Comparison of ENCODE assay signal across 8 mouse cellular contexts in the genomic region with DNA sequence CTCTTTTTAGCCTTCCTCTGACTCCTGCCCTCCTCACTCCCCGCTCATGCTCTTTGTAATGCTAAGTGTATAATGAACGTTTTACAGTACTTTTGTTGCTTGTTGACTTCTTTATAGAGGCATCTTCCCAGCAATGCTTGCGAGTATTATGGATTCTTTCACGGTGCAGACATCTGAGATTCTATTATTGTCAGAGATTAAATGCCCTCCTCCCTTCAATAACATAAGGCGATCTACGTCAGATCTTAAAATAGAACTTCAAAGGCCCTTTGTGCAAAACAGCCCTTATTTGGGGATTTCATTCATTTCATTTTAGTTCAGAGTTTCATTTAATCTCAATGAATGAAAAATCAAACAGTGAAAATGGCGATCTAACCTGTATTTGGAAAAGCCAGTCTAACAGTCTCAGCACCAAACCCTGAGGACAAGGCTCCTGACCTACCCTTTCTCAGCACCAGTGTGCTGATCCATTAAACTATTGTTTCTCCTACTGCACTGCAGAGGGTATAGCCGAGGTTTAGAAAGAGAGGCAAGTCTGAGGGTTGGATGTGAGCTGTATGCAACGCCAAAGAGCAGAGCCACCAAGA.
DNase-seq lines count a peak whose midpoint lies in the region; ATAC-seq and TF ChIP-seq lines count a peak whose summit lies in the region.

No protein-coding gene starts in this region.

- peak overlapping the region; percentile 55 for H3K4me2 ChIP-seq in hindbrain, embryonic 13.5 days

- H3K4me1 ChIP-seq in cortical plate, adult 2 months (ENCODE audit: control insufficient read depth, insufficient read depth, low read length) = peaks cover 3% of the 10 kb centered on the region; the same call in 1 of the 2 replicates
- H3K4me1 ChIP-seq in hindbrain, embryonic 13.5 days (replicated peaks) = peaks cover 14% of the 10 kb centered on the region
- H3K4me1 ChIP-seq in midbrain, embryonic 10.5 days = peaks cover 15% of the 10 kb centered on the region

- TF ChIP-seq CTCF in cortical plate, adult 2 months (IDR thresholded peaks at IDR 0.05; ENCODE audit: extremely low read depth, insufficient read depth, low read length) = no peak

- H3K9me3 ChIP-seq in hindbrain, embryonic 13.5 days = no peaks in the 10 kb centered on the region
- no peaks in the 10 kb centered on the region for H3K9me3 ChIP-seq in midbrain, embryonic 10.5 days (replicated peaks)

- TF ChIP-seq POLR2A in cortical plate, adult 2 months (IDR thresholded peaks at IDR 0.05; ENCODE audit: extremely low read depth, insufficient read depth, low read length) = no peak

- DNase-seq in left cerebral cortex, adult 11 months (ENCODE audit: low spot score) = peak; percentile 23
- no peak for DNase-seq in left cerebral cortex, postnatal 36 days (ENCODE audit: low spot score in 2 of 2)
- peak; percentile 15 for DNase-seq in midbrain, embryonic 10.5 days (ENCODE audit: low spot score)
- DNase-seq in ovary, postnatal 10 days (ENCODE audit: low spot score) = no peak
- DNase-seq in left cerebral cortex, postnatal 14 days (ENCODE audit: low spot score in 2 of 2) = no peak
- DNase-seq in kidney, postnatal 10 days = no peak

- intact Hi-C loops in left cerebral cortex, postnatal 36 days (cut with DNase I) = loop anchor here (5.0 to 10.0 kb wide), 3 partner anchors 684 to 894 kb away; partner anchors contain the start of gene Ube3a
- intact Hi-C loops in left cerebral cortex, postnatal 14 days (cut with DNase I) = loop anchor here (10.0 kb wide), 2 partner anchors 144 to 884 kb away; partner anchors contain the start of gene Gabra5

- peak overlapping the region; percentile 99 for H3K27ac ChIP-seq in cortical plate, adult 2 months (ENCODE audit: insufficient read depth, low read length)
- peak overlapping the region; percentile 98 for H3K27ac ChIP-seq in hindbrain, embryonic 13.5 days
- peak overlapping the region; percentile 93 for H3K27ac ChIP-seq in midbrain, embryonic 10.5 days (replicated peaks)

- no peaks in the 10 kb centered on the region for H3K36me3 ChIP-seq in hindbrain, embryonic 13.5 days
- H3K36me3 ChIP-seq in midbrain, embryonic 10.5 days = no peaks in the 10 kb centered on the region

- H3K4me3 ChIP-seq in cortical plate, adult 2 months (ENCODE audit: insufficient read depth, low read length) = peak overlapping the region; percentile 40
- peak overlapping the region; percentile 51 for H3K4me3 ChIP-seq in hindbrain, embryonic 13.5 days
- H3K4me3 ChIP-seq in midbrain, embryonic 10.5 days = peak overlapping the region; percentile 58

- no peaks in the 10 kb centered on the region for H3K27me3 ChIP-seq in hindbrain, embryonic 13.5 days
- H3K27me3 ChIP-seq in midbrain, embryonic 10.5 days (ENCODE audit: low read depth, poor library complexity, severe bottlenecking) = no peaks in the 10 kb centered on the region

- peak overlapping the region; percentile 76 for H3K9ac ChIP-seq in hindbrain, embryonic 13.5 days

- peak; percentile 70 for ATAC-seq in hindbrain, embryonic 13.5 days (ENCODE audit: low FRiP score)

- WGBS in hindbrain, embryonic 13.5 days = under 1% methylated on average over 9 of the region's 9 CpGs
- 2% methylated on average over 9 of the region's 9 CpGs for WGBS in midbrain, embryonic 10.5 days

Comparison
In these comparisons a context has a peak if more than half of its experiments do, and no peak if none do; other contexts are left out.
1. DNase-seq: peak in left cerebral cortex, adult 11 months (single experiment) and midbrain, embryonic 10.5 days (single experiment); none in left cerebral cortex, postnatal 36 days (0 of 2), ovary, postnatal 10 days (single experiment), left cerebral cortex, postnatal 14 days (0 of 2) and kidney, postnatal 10 days (single experiment).
2. Peak in every context shown above with its lines, with median percentiles within 50 percentile points of each other: H3K27ac ChIP-seq and H3K4me3 ChIP-seq.